Mouse (Mus musculus) brain, adult 2 months (tissue): Measurements from ENCODE around the gene Wnt2b.

Experiments used
- DNase-seq: peaks from one replicate; pipeline ENCODE4 v3.0.0; 2011; ENCODE audit warnings: low read depth, low spot score

Gene Wnt2b

GRCm38 (mm10) chr3:104896141-104896540 lies 65.6 kb downstream of the Wnt2b start:
- peak; percentile 10 for DNase-seq
